Mouse (Mus musculus) limb, embryonic 13.5 days (tissue): ENCODE measurements at regions not wholly inside any gene's neighbourhood (a gene's known extent, or its start where the extent isn't known, plus 50 kb on each side); places are given as distances from the start of the nearest gene placed in this dataset.
A peak's percentile ranks its signal among the peaks of the same experiment; 100 is the strongest.

ENCODE experiments used
- ATAC-seq: fragments of 200-750 bp; cut with Nextera tagmentation; 2 replicates; pipeline ENCODE4 v1.8.0; 2017; ENCODE audit warnings: low read depth, moderate number of reproducible peaks, moderate TSS enrichment; ENCODE audit not compliant: low FRiP score
- H3K27ac ChIP-seq: fragments of 300-500 bp; sonication (generic); 2 replicates; pipeline ENCODE4 v1.5.1; 2015; ENCODE audit warnings: inconsistent platforms, mild to moderate bottlenecking, moderate library complexity
- H3K27me3 ChIP-seq: fragments of 300-500 bp; sonication (generic); 2 replicates; pipeline ENCODE4 v1.6.1; 2015; ENCODE audit warnings: mild to moderate bottlenecking, inconsistent platforms
- H3K36me3 ChIP-seq: fragments of 300-500 bp; sonication (generic); 2 replicates; pipeline ENCODE4 v1.6.1; 2015; ENCODE audit warnings: inconsistent platforms, mild to moderate bottlenecking, moderate library complexity
- H3K4me1 ChIP-seq: fragments of 300-500 bp; sonication (generic); 2 replicates; pipeline ENCODE4 v1.6.1; 2015; ENCODE audit warnings: inconsistent platforms
- H3K4me2 ChIP-seq: fragments of 300-500 bp; sonication (generic); replicated peaks from 2 replicates; pipeline ENCODE4 v1.6.1; 2015; ENCODE audit warnings: inconsistent platforms, mild to moderate bottlenecking, moderate library complexity
- H3K4me3 ChIP-seq: fragments of 300-500 bp; sonication (generic); 2 replicates; pipeline ENCODE4 v1.5.1; 2015; ENCODE audit warnings: moderate library complexity, mild to moderate bottlenecking, inconsistent platforms
- H3K9ac ChIP-seq: fragments of 300-500 bp; sonication (generic); 2 replicates; pipeline ENCODE4 v1.6.1; 2015; ENCODE audit warnings: mild to moderate bottlenecking, inconsistent platforms
- H3K9me3 ChIP-seq: fragments of 300-500 bp; sonication (generic); 2 replicates; pipeline ENCODE4 v1.6.1; 2016; ENCODE audit warnings: inconsistent platforms
- WGBS: fragments of 180-500 bp; shearing (Covaris S2); methylation state at CpG from one replicate; pipeline ENCODE4 v1.1.7; 2015; 5-methylcytosine and 5-hydroxymethylcytosine counted together

- ATAC-seq: no peak
- no peak overlapping the region for H3K4me2 ChIP-seq
- H3K9me3 ChIP-seq: no peaks in the 10 kb centered on the region
- H3K27me3 ChIP-seq: no peaks in the 10 kb centered on the region
- no peaks in the 10 kb centered on the region for H3K4me1 ChIP-seq
- no peak overlapping the region for H3K27ac ChIP-seq
- no peak overlapping the region for H3K4me3 ChIP-seq
- no peak overlapping the region for H3K9ac ChIP-seq
- no peaks in the 10 kb centered on the region for H3K36me3 ChIP-seq
- WGBS: 69% methylated on average over 14 of the region's 14 CpGs
These were observed 75.8 kb downstream of the Rnd3 start for GRCm38 (mm10) chr2:51073040-51073594.

GRCm38 (mm10) chr2:51072346-51072885, 76.5 kb downstream of the Rnd3 start:
- Histone ChIP-seq H3K4me2 (no peak overlapping the region), H3K36me3 (no peaks in the 10 kb centered on the region), H3K4me1 (no peaks in the 10 kb centered on the region), H3K4me3 (no peak overlapping the region), H3K9ac (no peak overlapping the region), H3K27me3 (no peaks in the 10 kb centered on the region), H3K9me3 (no peaks in the 10 kb centered on the region), H3K27ac (no peak overlapping the region)
- no peak for ATAC-seq
- WGBS: 63% methylated on average over 6 of the region's 6 CpGs

GRCm38 (mm10) chr2:51070902-51071301, 78.0 kb downstream of the Rnd3 start:
- no peaks in the 10 kb centered on the region for H3K27me3 ChIP-seq
- H3K4me3 ChIP-seq: no peak overlapping the region
- ATAC-seq: no peak
- H3K9me3 ChIP-seq: no peaks in the 10 kb centered on the region
- H3K27ac ChIP-seq: no peak overlapping the region
- H3K4me1 ChIP-seq: 0 out of 2 replicates have a peak, but pooled peaks cover under 1% of the 10 kb centered on the region
- no peaks in the 10 kb centered on the region for H3K36me3 ChIP-seq
- no peak overlapping the region for H3K4me2 ChIP-seq
- WGBS: 87% methylated on average over 2 of the region's 2 CpGs
- no peak overlapping the region for H3K9ac ChIP-seq

GRCm38 (mm10) chr2:51066423-51066831, 82.5 kb downstream of the Rnd3 start:
- 82% methylated on average over 11 of the region's 11 CpGs for WGBS
- Histone ChIP-seq H3K9me3 (peaks cover 6% of the 10 kb centered on the region; the same call in 1 of the 2 replicates), H3K4me1 (0 out of 2 replicates have a peak, but pooled peaks cover 4% of the 10 kb centered on the region), H3K36me3 (no peaks in the 10 kb centered on the region), H3K27me3 (no peaks in the 10 kb centered on the region), H3K27ac (no peak overlapping the region), H3K9ac (no peak overlapping the region), H3K4me3 (no peak overlapping the region), H3K4me2 (no peak overlapping the region)
- ATAC-seq: no peak

- peaks cover 6% of the 10 kb centered on the region; the same call in 1 of the 2 replicates for H3K9me3 ChIP-seq
These were observed 83.1 kb downstream of the Rnd3 start for GRCm38 (mm10) chr2:51065821-51066220.

GRCm38 (mm10) chr2:51064821-51065220, 84.1 kb downstream of the Rnd3 start:
- Histone ChIP-seq H3K36me3 (no peaks in the 10 kb centered on the region), H3K27me3 (no peaks in the 10 kb centered on the region), H3K4me2 (no peak overlapping the region), H3K4me1 (0 out of 2 replicates have a peak, but pooled peaks cover 4% of the 10 kb centered on the region), H3K9me3 (peaks cover 6% of the 10 kb centered on the region; the same call in 1 of the 2 replicates), H3K27ac (no peak overlapping the region), H3K4me3 (no peak overlapping the region), H3K9ac (no peak overlapping the region)
- 75% methylated on average over 4 of the region's 4 CpGs for WGBS
- no peak for ATAC-seq

More at GRCm38 (mm10) chr2:51065821-51066220, 83.1 kb downstream of the Rnd3 start:
- Histone ChIP-seq H3K4me2 (no peak overlapping the region), H3K27me3 (no peaks in the 10 kb centered on the region), H3K4me1 (0 out of 2 replicates have a peak, but pooled peaks cover 4% of the 10 kb centered on the region), H3K4me3 (no peak overlapping the region), H3K36me3 (no peaks in the 10 kb centered on the region), H3K9ac (no peak overlapping the region), H3K27ac (no peak overlapping the region)
- ATAC-seq: no peak
- 60% methylated on average over 6 of the region's 6 CpGs for WGBS

- no peak overlapping the region for H3K4me3 ChIP-seq
- no peaks in the 10 kb centered on the region for H3K27me3 ChIP-seq
- H3K9me3 ChIP-seq: peaks cover 6% of the 10 kb centered on the region; the same call in 1 of the 2 replicates
- no peak for ATAC-seq
- peaks cover 5% of the 10 kb centered on the region; the same call in 1 of the 2 replicates for H3K4me1 ChIP-seq
- no peak overlapping the region for H3K9ac ChIP-seq
- no peaks in the 10 kb centered on the region for H3K36me3 ChIP-seq
- WGBS: 94% methylated on average over 5 of the region's 5 CpGs
- no peak overlapping the region for H3K27ac ChIP-seq
- no peak overlapping the region for H3K4me2 ChIP-seq
These were observed 86.9 kb downstream of the Rnd3 start for GRCm38 (mm10) chr2:51062049-51062448.

GRCm38 (mm10) chr2:51058158-51058557, 90.8 kb downstream of the Rnd3 start:
- no peaks in the 10 kb centered on the region for H3K36me3 ChIP-seq
- no peak overlapping the region for H3K4me3 ChIP-seq
- 85% methylated on average over 4 of the region's 4 CpGs for WGBS
- peaks cover 15% of the 10 kb centered on the region for H3K4me1 ChIP-seq
- no peak overlapping the region for H3K9ac ChIP-seq
- H3K27me3 ChIP-seq: no peaks in the 10 kb centered on the region
- ATAC-seq: no peak
- H3K27ac ChIP-seq: no peak overlapping the region
- H3K4me2 ChIP-seq: no peak overlapping the region
- H3K9me3 ChIP-seq: peaks cover 6% of the 10 kb centered on the region; the same call in 1 of the 2 replicates

- Histone ChIP-seq H3K9me3 (no peaks in the 10 kb centered on the region), H3K36me3 (no peaks in the 10 kb centered on the region), H3K9ac (no peak overlapping the region), H3K27ac (no peak overlapping the region), H3K27me3 (no peaks in the 10 kb centered on the region), H3K4me3 (no peak overlapping the region), H3K4me2 (no peak overlapping the region), H3K4me1 (peaks cover 15% of the 10 kb centered on the region)
- peak; percentile 79 for ATAC-seq
- WGBS: 33% methylated on average over 8 of the region's 8 CpGs
These were observed 92.7 kb downstream of the Rnd3 start for GRCm38 (mm10) chr2:51056141-51056731.

- H3K9me3 ChIP-seq: no peaks in the 10 kb centered on the region
- H3K4me1 ChIP-seq: peaks cover 15% of the 10 kb centered on the region
- no peak overlapping the region for H3K4me2 ChIP-seq
- H3K27me3 ChIP-seq: no peaks in the 10 kb centered on the region
- 47% methylated on average over 3 of the region's 3 CpGs for WGBS
- H3K9ac ChIP-seq: no peak overlapping the region
- H3K4me3 ChIP-seq: no peak overlapping the region
- no peak overlapping the region for H3K27ac ChIP-seq
- no peak for ATAC-seq
- no peaks in the 10 kb centered on the region for H3K36me3 ChIP-seq
These were observed 93.6 kb downstream of the Rnd3 start for GRCm38 (mm10) chr2:51055339-51055738.

- Histone ChIP-seq H3K36me3 (no peaks in the 10 kb centered on the region), H3K4me2 (no peak overlapping the region), H3K27ac (no peak overlapping the region), H3K27me3 (no peaks in the 10 kb centered on the region), H3K9ac (no peak overlapping the region), H3K4me3 (no peak overlapping the region), H3K9me3 (no peaks in the 10 kb centered on the region), H3K4me1 (peaks cover 8% of the 10 kb centered on the region)
- WGBS: 67% methylated on average over 3 of the region's 3 CpGs
- no peak for ATAC-seq
These were observed 99.1 kb downstream of the Rnd3 start for GRCm38 (mm10) chr2:51049834-51050170.

- ATAC-seq: no peak
- Histone ChIP-seq H3K27ac (no peak overlapping the region), H3K4me2 (no peak overlapping the region), H3K4me3 (no peak overlapping the region), H3K9me3 (no peaks in the 10 kb centered on the region), H3K4me1 (peaks cover 8% of the 10 kb centered on the region), H3K9ac (no peak overlapping the region), H3K27me3 (no peaks in the 10 kb centered on the region), H3K36me3 (no peaks in the 10 kb centered on the region)
- 70% methylated on average over 8 of the region's 8 CpGs for WGBS
These were observed 99.6 kb downstream of the Rnd3 start for GRCm38 (mm10) chr2:51049101-51049833.
